Mouse (Mus musculus): ENCODE measurements around the gene Tec. TPM values are rescaled to one million over a fixed set of nuclear protein-coding genes. Genes with fewer than 3 reads are reported as not detected.
"Not testable (repeated sequence)": the region's sequence is repeated elsewhere in the genome, so short reads cannot be mapped to it uniquely, and the experiment has no call there.

The Tec gene
- polyA plus RNA-seq, 1 experiment from 2014 or later = 5.1 TPM

- Histone ChIP-seq H3K27me3 (no peaks in the 10 kb centered on the region), H3K36me3 (no peaks in the 10 kb centered on the region), H3K4me2 (replicated peaks) (no peak overlapping the region), H3K9me3 (no peaks in the 10 kb centered on the region), H3K4me3 (replicated peaks) (no peak overlapping the region), H3K4me1 (replicated peaks) (no peaks in the 10 kb centered on the region), H3K9ac (replicated peaks) (no peak overlapping the region), H3K27ac (no peak overlapping the region)
- no peak for ATAC-seq
- 92% methylated on average over 7 of the region's 7 CpGs for WGBS
Observed at GRCm38 (mm10) chr5:72829506-72830067, 38.7 kb downstream of the Tec start.

GRCm38 (mm10) chr5:72828401-72828800 lies 39.9 kb downstream of the Tec start:
- no peaks in the 10 kb centered on the region for H3K4me1 ChIP-seq (replicated peaks)
- 11% methylated on average over 1 of the region's 1 CpGs for WGBS
- H3K36me3 ChIP-seq = no peaks in the 10 kb centered on the region
- no peak for ATAC-seq
- H3K27ac ChIP-seq = no peak overlapping the region
- H3K9ac ChIP-seq (replicated peaks) = no peak overlapping the region
- no peak overlapping the region for H3K4me2 ChIP-seq (replicated peaks)
- no peak overlapping the region for H3K4me3 ChIP-seq (replicated peaks)
- H3K27me3 ChIP-seq = no peaks in the 10 kb centered on the region
- H3K9me3 ChIP-seq = no peaks in the 10 kb centered on the region

GRCm38 (mm10) chr5:72827435-72827834 lies 40.8 kb downstream of the Tec start:
- Histone ChIP-seq H3K36me3 (no peaks in the 10 kb centered on the region), H3K4me2 (replicated peaks) (no peak overlapping the region), H3K27me3 (no peaks in the 10 kb centered on the region), H3K27ac (no peak overlapping the region), H3K9ac (replicated peaks) (no peak overlapping the region), H3K4me1 (replicated peaks) (no peaks in the 10 kb centered on the region), H3K4me3 (replicated peaks) (no peak overlapping the region), H3K9me3 (no peaks in the 10 kb centered on the region)
- 53% methylated on average over 5 of the region's 5 CpGs for WGBS
- no peak for ATAC-seq

GRCm38 (mm10) chr5:72826445-72826844 lies 41.8 kb downstream of the Tec start:
- 92% methylated on average over 3 of the region's 3 CpGs for WGBS
- Histone ChIP-seq H3K27me3 (no peaks in the 10 kb centered on the region), H3K27ac (no peak overlapping the region), H3K4me2 (replicated peaks) (no peak overlapping the region), H3K9me3 (no peaks in the 10 kb centered on the region), H3K4me1 (replicated peaks) (no peaks in the 10 kb centered on the region), H3K36me3 (no peaks in the 10 kb centered on the region), H3K4me3 (replicated peaks) (no peak overlapping the region), H3K9ac (replicated peaks) (no peak overlapping the region)
- no peak for ATAC-seq

GRCm38 (mm10) chr5:72820651-72821050 lies 47.6 kb downstream of the Tec start:
- Histone ChIP-seq H3K4me3 (replicated peaks) (no peak overlapping the region), H3K27ac (no peak overlapping the region), H3K9me3 (no peaks in the 10 kb centered on the region), H3K4me1 (replicated peaks) (peaks cover 9% of the 10 kb centered on the region), H3K4me2 (replicated peaks) (no peak overlapping the region), H3K36me3 (no peaks in the 10 kb centered on the region), H3K9ac (replicated peaks) (no peak overlapping the region), H3K27me3 (no peaks in the 10 kb centered on the region)
- no peak for ATAC-seq
- 81% methylated on average over 3 of the region's 3 CpGs for WGBS

- Histone ChIP-seq H3K27ac (no peak overlapping the region), H3K4me3 (replicated peaks) (no peak overlapping the region), H3K4me2 (replicated peaks) (no peak overlapping the region), H3K9me3 (no peaks in the 10 kb centered on the region), H3K27me3 (no peaks in the 10 kb centered on the region), H3K4me1 (replicated peaks) (peaks cover 9% of the 10 kb centered on the region), H3K36me3 (no peaks in the 10 kb centered on the region), H3K9ac (replicated peaks) (no peak overlapping the region)
- no peak for ATAC-seq
- 92% methylated on average over 8 of the region's 8 CpGs for WGBS
Observed at GRCm38 (mm10) chr5:72820036-72820640, 48.1 kb downstream of the Tec start.

- H3K36me3 ChIP-seq = no peaks in the 10 kb centered on the region
- H3K4me2 ChIP-seq (replicated peaks) = no peak overlapping the region
- 92% methylated on average over 5 of the region's 5 CpGs for WGBS
- no peak overlapping the region for H3K27ac ChIP-seq
- H3K4me3 ChIP-seq (replicated peaks) = no peak overlapping the region
- H3K9ac ChIP-seq (replicated peaks) = no peak overlapping the region
- H3K9me3 ChIP-seq = no peaks in the 10 kb centered on the region
- no peak for ATAC-seq
- peaks cover 9% of the 10 kb centered on the region for H3K4me1 ChIP-seq (replicated peaks)
- H3K27me3 ChIP-seq = no peaks in the 10 kb centered on the region
Observed at GRCm38 (mm10) chr5:72818513-72819180, 49.6 kb downstream of the Tec start.

GRCm38 (mm10) chr5:72817523-72818091 lies 50.7 kb downstream of the Tec start:
- no peak overlapping the region for H3K9ac ChIP-seq (replicated peaks)
- H3K36me3 ChIP-seq = no peaks in the 10 kb centered on the region
- H3K4me1 ChIP-seq (replicated peaks) = peaks cover 9% of the 10 kb centered on the region
- H3K4me2 ChIP-seq (replicated peaks) = no peak overlapping the region
- WGBS = 36% methylated on average over 10 of the region's 10 CpGs
- no peaks in the 10 kb centered on the region for H3K27me3 ChIP-seq
- ATAC-seq = peak; percentile 65; the same call in 1 of the 2 replicates
- H3K4me3 ChIP-seq (replicated peaks) = no peak overlapping the region
- H3K27ac ChIP-seq = no peak overlapping the region
- H3K9me3 ChIP-seq = no peaks in the 10 kb centered on the region

GRCm38 (mm10) chr5:72816960-72817359 lies 51.3 kb downstream of the Tec start:
- WGBS = 63% methylated on average over 7 of the region's 7 CpGs
- not testable (repeated sequence) for H3K9me3 ChIP-seq; H3K9ac ChIP-seq (replicated peaks); H3K36me3 ChIP-seq; H3K27me3 ChIP-seq; H3K4me3 ChIP-seq (replicated peaks); H3K4me1 ChIP-seq (replicated peaks); H3K27ac ChIP-seq; H3K4me2 ChIP-seq (replicated peaks)
- ATAC-seq = 0 out of 2 replicates have a peak, but pooled peaks have one; percentile 20

GRCm38 (mm10) chr5:72816491-72816890 lies 51.8 kb downstream of the Tec start:
- Histone ChIP-seq H3K9ac (replicated peaks) (no peak overlapping the region), H3K27me3 (no peaks in the 10 kb centered on the region), H3K27ac (no peak overlapping the region), H3K4me3 (replicated peaks) (no peak overlapping the region), H3K4me2 (replicated peaks) (no peak overlapping the region), H3K9me3 (no peaks in the 10 kb centered on the region), H3K36me3 (no peaks in the 10 kb centered on the region), H3K4me1 (replicated peaks) (peaks cover 9% of the 10 kb centered on the region)
- 42% methylated on average over 2 of the region's 2 CpGs for WGBS
- no peak for ATAC-seq

- Histone ChIP-seq H3K27me3 (no peaks in the 10 kb centered on the region), H3K9me3 (no peaks in the 10 kb centered on the region), H3K4me1 (replicated peaks) (peaks cover 9% of the 10 kb centered on the region), H3K4me3 (replicated peaks) (no peak overlapping the region), H3K36me3 (no peaks in the 10 kb centered on the region), H3K27ac (no peak overlapping the region), H3K9ac (replicated peaks) (no peak overlapping the region), H3K4me2 (replicated peaks) (no peak overlapping the region)
- 91% methylated on average over 1 of the region's 1 CpGs for WGBS
- no peak for ATAC-seq
Observed at GRCm38 (mm10) chr5:72816046-72816445, 52.2 kb downstream of the Tec start.

- Histone ChIP-seq H3K27me3 (no peaks in the 10 kb centered on the region), H3K9me3 (no peaks in the 10 kb centered on the region), H3K27ac (no peak overlapping the region), H3K36me3 (no peaks in the 10 kb centered on the region), H3K4me2 (replicated peaks) (no peak overlapping the region), H3K4me3 (replicated peaks) (no peak overlapping the region), H3K9ac (replicated peaks) (no peak overlapping the region), H3K4me1 (replicated peaks) (peaks cover 9% of the 10 kb centered on the region)
- ATAC-seq = no peak
- 91% methylated on average over 6 of the region's 6 CpGs for whole genome bisulfite sequencing
Observed at GRCm38 (mm10) chr5:72815361-72815760, 52.9 kb downstream of the Tec start.
